Mouse (Mus musculus) layer of hippocampus, adult 8-10 months (tissue): ENCODE measurements around the gene Cldn3. TPM values are rescaled to one million over a fixed set of nuclear protein-coding genes. Genes with fewer than 3 reads are reported as not detected.

Experiments
- DNase-seq, 2 experiments: peaks; one replicate each; pipeline ENCODE4 v3.0.0; 2022; ENCODE audit warnings: low spot score in 2 of 2
- total RNA-seq, 4 experiments: library from RNA; stranded (reverse); gene quantifications; 2 replicates each; pipeline ENCODE4 v1.2.4; 2022

The Cldn3 gene
- total RNA-seq, 4 experiments from 2014 or later = 0.61 to 0.87 (median 0.81) TPM

GRCm38 (mm10) chr5:135001309-135001708, 15.3 kb downstream of the Cldn3 start:
- DNase-seq = no peak

GRCm38 (mm10) chr5:135002151-135002550, 16.1 kb downstream of the Cldn3 start:
- no peak for DNase-seq

DNA sequence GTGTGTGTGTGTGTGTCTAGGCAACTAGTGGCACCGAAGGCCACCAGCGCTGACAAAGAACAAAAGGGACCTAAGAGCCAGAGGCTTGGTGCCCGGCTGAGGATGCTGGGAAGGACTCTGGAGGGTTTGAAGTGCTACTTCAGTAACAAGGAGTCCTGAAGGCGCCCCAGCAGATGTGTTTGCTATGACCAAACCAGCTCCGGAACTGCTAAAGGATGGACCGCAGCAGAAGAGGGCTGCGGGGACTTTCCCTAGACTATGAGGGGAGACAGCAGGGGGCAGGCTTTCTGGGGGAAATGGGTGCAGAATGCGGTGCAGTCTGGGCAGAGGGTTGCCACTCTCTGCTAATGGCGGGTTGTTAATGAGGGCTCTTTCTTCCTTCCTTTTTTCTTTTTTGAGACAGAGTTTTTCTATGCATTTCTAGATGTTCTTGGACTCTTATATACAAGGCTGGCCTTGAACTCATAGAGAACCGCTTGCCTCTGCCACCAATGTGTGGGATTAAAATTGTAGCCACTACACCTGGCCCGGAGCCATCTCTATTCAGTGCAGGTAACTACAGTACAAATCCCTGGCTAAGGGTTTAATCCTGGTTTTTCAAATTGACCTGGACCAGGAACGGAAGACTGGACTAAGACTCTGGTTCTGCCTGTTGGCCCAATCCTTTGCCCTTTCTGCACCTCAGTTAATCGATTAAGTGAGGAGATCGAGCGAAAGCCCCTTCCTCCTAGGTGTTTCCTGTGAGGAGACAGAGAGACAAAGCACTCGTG, 22.0 kb downstream of the Cldn3 start:
- DNase-seq = no peak

DNA sequence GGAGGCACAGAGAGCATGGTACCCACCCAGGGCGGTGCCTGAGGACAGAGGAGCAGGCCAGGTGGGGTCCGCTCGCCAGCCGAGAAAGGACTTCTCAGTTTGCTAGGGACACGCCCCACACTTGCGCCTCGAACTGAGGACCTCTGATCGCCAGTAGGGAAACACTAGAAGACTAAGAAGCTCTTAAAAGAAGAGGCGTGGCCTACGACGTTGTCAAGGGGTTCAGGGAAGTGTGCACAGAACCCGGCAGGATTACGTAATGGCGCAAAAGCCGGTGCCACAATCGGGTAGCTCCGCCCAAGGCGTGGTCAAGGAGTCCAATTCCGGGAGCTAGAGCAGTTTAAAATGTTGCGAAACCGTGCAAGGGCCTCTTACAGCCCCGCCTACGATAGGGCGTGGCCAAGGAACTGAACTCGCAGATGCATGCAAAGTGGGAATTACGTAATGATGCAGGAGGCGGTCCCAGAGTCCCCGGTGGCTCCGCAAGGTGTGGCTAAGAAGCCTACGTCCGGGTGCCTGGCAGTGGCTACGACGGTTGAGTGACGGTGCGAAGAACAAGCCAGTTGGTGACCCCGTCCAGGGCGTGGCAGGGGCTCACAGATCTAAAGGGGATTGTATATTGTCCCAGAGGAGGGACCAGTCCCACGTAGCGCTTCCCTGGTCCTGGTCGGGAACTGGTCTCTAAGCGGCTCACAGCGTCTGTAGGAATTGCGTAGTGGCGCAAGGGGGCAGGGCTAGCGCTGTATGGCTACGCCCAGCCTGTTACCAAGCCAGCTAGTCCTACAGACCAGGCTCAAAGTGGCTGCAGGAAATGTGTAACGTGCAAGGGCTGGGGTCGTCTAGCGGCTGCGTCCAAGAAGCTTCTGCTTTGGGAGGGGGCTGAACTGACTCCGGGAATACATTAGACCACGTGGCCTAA, 22.9 kb downstream of the Cldn3 start, which contains the start of gene Abhd11:
Gene Abhd11, plus strand, starts transcription at position 482 of the 919 bp plus-strand sequence.
- peak; percentile 98 for DNase-seq

DNA sequence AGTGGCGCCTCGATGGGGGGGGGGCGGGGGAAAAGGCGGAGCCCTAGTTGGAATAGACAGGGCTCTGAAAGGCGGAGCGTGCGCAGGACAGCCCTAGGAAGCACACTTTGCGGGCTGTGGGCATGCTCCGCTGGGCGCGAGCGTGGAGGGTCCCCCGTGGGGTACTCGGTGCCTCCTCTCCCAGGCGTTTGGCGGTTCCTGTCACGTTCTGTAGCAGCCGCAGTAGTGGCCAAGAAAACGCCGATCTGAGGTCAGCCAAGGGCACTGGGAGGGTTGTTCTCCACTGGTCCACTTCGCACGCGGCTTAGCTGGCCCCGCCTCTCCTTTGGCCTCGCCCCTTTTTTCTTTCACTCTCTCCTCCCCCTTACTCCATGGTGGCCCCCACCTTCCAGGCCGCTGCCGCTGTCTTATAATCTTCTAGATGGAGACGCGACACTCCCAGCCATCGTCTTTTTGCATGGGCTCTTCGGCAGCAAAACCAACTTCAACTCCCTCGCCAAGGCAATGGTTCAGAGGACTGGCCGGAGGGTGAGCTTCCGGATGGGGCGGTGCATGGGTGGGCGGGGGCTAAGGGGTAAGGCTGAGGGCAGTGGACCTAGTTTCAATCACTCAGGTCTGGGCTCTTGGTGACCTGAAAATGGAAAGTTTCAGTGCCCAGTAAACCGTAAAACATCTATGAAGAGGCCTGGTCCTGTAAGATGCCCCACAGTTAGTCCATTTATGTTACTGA, 23.7 kb downstream of the Cldn3 start:
- peak; percentile 82 to 84 for DNase-seq

- no peak for DNase-seq
These were observed 24.3 kb downstream of the Cldn3 start for GRCm38 (mm10) chr5:135010320-135010709.

GRCm38 (mm10) chr5:135010841-135011743, 25.1 kb downstream of the Cldn3 start:
- no peak for DNase-seq

DNA sequence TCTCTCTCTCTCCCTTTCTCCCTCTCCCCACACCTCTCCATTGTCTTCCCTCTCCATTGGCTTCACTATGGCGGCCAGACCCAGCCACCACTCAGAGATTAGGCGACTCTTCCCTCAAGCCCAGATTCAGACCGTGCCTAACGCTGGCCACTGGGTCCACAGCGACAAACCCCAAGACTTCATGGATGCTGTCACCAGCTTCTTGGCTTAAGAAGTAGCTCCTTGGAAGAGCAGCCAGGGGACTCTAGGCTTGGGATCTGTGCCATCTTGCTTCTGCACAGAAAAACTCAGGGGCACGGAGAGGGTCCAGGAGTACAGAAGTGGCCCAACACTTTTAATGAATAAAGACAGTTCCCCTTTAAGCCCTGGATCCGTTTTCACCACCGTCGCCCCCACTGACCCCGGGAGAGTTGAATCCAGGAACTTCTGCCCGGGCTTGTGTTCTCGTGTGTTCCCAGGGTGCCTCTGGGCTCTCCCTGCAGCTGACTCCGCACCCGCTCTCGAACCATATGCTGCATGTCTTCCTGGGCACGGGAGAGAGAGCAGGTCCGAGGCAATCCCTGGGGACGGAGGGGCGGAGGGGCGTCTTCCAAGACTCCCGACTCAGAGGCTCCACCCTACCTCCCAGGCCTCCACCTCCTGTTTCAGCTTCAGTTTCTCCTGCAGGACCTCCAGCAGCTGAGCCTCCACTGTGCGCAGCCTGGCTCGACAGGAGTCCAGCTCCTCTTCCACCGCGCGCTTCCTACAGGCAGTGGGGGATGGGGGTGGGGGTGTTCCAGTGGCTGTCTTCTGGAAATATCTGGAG, 26.0 kb downstream of the Cldn3 start:
- DNase-seq = no peak

DNA sequence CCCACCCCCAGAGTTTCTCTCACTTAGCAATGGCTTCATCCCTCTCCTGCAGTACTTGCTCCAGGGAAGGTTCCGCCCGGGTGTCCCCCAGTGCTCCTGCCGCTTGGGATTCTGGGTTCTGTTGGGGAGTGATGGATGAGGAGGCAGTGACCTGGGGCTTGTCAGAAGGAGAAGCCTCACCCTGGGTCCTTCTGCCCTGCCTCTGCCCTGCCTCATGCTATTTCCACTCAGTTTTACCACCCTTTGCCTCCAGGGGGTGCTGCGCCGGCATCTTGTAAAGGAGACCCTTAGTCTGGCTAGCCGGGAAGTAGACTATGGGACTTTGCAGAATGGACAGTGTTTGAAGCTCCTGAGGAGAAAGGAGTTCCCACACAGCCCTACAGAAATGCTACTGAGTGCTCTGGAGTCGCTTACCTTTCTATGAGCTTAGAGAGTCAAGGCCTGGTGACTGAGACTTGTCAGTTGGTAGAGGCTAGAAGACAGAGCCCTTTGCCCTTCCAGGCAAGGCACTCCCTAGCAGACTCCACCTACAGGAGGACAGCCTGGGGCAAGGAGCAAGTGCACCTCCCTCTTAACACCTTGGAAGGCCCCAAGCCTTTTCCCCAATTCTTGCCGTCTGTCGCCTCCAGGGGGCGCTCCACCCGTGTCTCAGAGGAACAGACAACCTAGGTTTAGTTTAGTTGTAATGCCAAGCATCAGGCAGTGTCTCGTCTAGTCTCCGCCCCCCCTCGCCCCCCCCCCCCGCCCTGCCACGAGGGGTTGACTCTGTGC, 26.8 kb downstream of the Cldn3 start:
- peak in 1 of 2 experiments; percentile 72 for DNase-seq

GRCm38 (mm10) chr5:135015497-135015896, 29.5 kb downstream of the Cldn3 start:
- DNase-seq = peak; percentile 80 to 92

DNA sequence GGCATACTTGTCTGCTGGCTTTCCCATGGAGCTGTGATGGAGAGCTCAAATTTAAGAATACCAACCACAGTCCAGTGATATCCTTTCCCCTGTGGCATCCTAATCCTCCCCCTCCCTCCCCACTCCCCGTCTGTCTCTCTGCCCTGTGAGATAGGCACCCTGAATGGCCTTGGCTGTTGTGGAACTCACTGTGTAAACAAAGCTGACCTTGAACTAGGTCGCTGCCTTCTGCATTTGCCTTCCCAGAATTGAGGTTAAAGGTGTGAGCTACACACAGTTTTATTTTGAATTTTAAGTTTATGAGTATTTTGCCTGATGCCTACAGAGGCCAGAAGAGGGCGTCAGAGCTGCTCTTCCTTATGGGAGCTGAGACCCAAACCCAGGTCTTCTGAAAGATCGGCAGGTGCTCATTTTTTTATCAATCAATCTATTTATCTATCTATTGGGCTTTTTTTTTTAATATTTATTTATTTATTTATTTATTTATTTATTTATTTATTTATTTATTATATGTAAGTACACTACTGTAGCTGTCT, 30.3 kb downstream of the Cldn3 start:
- no peak for DNase-seq

DNA sequence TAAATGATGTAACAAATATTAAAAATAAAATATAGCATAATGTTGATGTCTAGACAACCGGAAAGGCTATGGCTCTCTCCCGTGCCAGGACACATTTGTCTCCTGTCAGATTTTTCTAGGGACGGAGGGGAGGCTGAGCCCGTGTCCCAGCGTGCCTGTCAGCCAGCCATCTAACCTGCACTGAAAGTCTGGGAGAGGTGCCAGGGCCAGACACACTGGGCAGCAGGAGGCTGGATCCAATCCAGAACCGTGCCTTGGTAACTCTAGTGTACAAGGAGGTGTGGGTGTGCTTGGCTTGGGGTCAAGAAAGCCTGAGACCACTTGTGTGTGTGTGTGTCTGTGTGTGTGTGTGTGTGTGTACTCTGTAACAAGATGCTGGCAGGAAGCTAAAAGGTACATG, 35.8 kb downstream of the Cldn3 start:
- DNase-seq = no peak

DNA sequence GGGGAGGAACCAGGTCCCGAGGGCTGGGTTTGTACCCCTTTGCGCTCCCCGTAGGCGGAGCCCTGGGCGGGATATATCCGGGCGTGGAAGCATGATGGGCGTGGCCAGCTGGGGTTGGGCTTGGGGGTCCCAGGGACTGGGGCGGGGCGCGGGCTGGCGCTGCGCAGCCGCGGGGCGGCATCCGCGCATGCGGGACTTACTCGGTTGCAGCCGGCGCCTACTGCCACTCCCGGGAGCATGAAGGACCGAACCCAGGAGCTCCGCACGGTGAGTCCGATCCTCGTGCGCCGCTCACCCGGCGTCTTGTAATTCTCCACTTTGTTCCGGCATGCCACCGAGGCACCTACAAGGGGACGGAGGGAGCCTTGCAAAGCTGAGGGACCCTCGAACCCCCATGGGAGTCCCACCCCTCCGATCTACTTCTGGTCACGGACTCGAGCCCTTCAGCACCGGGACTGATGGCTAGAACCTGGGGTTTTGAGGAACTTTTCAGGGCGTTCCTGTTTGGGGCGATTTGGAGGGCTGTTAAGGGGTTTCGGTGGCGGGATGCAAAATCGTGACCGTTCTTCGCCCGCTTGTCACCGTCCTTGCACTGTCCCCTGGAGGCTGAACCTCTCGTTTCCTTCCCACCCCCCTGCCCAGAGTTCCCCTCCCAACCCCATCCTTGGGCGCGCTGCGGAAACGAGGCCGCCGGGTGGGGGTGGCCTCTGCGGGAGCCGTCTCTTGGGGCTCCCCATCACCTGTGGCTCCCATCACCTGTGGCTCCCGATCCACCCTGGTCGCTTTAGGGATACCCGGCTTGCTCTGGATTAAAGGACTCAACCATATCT, 37.5 kb downstream of the Cldn3 start, which contains the start of gene Stx1a:
Gene Stx1a, plus strand, starts transcription at position 139 of the 830 bp plus-strand sequence.
- DNase-seq = peak; percentile 77 to 82

GRCm38 (mm10) chr5:135024665-135025224, 38.7 kb downstream of the Cldn3 start:
- no peak for DNase-seq

DNA sequence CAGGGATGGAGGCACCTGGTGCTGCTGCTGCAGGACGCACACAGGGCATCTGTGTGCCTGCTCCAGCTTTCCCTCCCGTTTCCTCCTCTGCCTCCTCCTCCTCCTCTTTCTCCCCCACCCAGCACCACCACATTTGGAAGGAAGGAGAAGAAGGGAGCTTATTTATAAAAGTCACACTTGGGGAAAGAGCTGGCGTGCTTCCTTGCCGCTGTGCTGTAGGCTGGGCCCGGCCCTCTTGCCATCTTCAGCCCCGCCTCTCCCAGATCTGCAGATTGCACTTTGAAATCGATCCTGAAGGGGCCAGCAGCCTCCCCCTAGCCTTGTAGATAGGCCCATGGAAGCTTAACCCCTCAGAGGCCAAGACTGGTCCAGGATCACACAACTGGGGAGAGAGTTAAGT, 39.9 kb downstream of the Cldn3 start:
- DNase-seq = no peak

DNA sequence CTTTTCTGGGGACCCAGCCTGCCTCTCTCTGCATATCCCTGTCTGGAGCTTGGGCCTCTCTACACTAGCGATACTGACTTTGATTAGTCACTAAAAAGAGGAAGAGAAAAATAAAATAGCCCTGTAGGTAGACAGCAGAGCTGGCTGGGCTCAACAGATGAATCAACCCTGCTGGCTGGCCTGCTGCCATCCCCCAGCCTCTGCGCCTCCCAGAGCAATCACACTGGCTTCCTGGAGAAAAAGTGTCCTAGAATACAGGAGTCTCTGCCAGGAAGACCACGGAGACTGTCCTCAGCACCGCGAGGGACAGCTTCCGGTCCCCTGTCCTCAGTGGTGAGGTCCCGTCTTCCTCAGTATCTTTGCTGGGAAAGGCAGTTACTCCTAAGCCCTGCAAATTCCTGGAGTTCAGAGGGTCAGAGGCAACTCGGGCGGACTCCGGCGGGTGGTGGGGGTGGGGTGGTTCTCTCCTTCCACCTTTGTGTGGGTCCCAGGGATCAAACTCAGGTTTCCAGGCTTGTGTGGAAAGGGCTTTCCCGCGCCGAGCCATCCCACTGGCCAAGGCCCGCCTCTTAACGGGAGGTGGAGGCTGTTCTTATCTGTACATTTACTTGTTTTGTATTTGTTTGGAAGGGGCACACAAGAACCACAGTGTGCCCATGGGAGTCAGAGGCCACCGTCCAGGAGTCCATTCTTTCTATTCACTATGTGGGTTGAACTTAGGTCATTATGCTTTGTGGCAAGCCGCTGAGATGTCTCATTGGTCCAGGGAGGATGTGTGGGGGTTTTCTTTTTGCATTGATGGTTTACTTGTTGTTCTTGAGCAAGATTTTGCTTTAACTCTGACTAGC, 43.2 kb downstream of the Cldn3 start:
- DNase-seq = peak in 1 of 2 experiments; percentile 72
